Mouse (Mus musculus) v-Abl transformed pro-B cells (cell line): ENCODE measurements around the gene Pspc1.

ENCODE experiments used
- in situ Hi-C, 2 experiments: fragments of 400-800 bp; cut with MboI; formaldehyde crosslinking; loops; one replicate each; pipeline ENCODE4 v1.15.1; 2025; ENCODE audit not compliant: unreplicated experiment in 2 of 2

Gene Pspc1

GRCm38 (mm10) chr14:56726493-56726892 is 51.6 kb downstream of the Pspc1 start:
- in situ Hi-C loops: no loop called here

- in situ Hi-C loops: no loop called here
Measured at GRCm38 (mm10) chr14:56705687-56706086, 72.4 kb downstream of the Pspc1 start.

- in situ Hi-C loops: no loop called here
Measured at GRCm38 (mm10) chr14:56702644-56703043, 75.5 kb downstream of the Pspc1 start.

- in situ Hi-C loops: no loop called here
Measured at GRCm38 (mm10) chr14:56697836-56698235, 80.3 kb downstream of the Pspc1 start.

GRCm38 (mm10) chr14:56695495-56695894 is 82.6 kb downstream of the Pspc1 start:
- in situ Hi-C loops: no loop called here

GRCm38 (mm10) chr14:56689766-56690165 is 88.3 kb downstream of the Pspc1 start:
- in situ Hi-C loops: no loop called here

GRCm38 (mm10) chr14:56689116-56689515 is 89.0 kb downstream of the Pspc1 start:
- in situ Hi-C loops: no loop called here

- in situ Hi-C loops: no loop called here
Measured at GRCm38 (mm10) chr14:56685426-56685825, 92.7 kb downstream of the Pspc1 start.
